Mouse (Mus musculus): ENCODE data around the gene Tsen54. TPM values are rescaled to one million over a fixed set of nuclear protein-coding genes. Genes with fewer than 3 reads are reported as not detected.

Gene Tsen54
- polyA plus RNA-seq, 1 experiment from 2014 or later, result 28.3 TPM

DNA sequence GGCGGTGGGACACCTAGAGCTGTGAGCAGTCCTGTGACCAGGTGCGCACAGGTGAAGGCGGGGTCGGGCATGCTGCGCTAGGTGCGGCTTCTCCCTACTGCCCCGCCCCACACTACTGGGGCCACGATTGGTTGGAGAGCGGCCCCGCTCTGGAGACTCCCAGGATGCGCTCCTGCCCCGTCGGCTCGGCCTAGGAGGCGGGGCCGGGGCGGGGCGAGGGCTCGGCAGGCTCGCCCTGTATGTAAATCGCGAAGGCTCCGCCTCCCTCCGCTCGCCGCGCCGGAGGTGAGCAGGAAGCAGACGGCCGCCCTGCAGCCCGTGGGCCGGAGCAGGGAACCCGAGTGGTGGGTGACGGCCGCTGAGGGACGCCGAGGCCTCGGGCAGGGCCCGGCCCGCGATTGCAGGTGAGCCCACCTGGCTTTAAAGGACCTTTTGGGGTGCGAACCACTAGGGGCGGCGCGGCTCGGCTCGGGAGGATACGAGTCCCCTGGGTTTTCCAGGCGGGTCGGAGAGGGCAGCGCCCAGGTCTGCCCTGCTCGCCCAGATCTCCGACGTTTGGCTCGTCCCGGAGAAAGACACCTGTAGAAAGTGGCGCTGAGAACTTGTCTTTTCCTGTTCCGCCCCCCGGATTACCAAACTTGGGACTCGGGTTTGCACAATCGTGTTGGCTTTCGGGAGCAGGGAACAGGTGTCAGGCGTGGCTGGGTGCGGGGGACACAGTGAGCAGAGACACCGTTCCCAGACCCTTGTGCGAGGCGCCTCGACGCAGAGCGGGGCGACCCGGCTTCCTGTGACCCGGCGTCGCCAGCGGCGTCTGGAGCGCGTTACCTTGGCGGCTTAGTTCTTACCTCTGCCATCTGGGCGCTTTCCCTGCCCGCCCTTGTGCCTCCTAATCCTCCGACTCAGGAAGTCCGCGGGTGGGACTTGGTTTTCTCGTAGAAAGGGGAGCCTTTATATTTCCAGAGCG lies 9.5 kb downstream of the Tsen54 start, which contains the start of gene Llgl2:
TSS of gene Llgl2 (plus strand) at position 276 of the 967 bp plus-strand sequence.
- H3K4me2 ChIP-seq (ENCODE audit: low read length), result peak within 1 kb of the TSS; percentile 97
- H3K4me1 ChIP-seq (replicated peaks; ENCODE audit: control insufficient read depth, insufficient read depth, low read length), result peaks cover 14% of the 10 kb centered on the region
- H3K27ac ChIP-seq (ENCODE audit: low read length), result no peak within 1 kb of the TSS
- H3K27me3 ChIP-seq (replicated peaks; ENCODE audit: control insufficient read depth, insufficient read depth, low read length), result peaks cover 31% of the 10 kb centered on the region
- ATAC-seq, result peak; percentile 95
- H3K36me3 ChIP-seq (ENCODE audit: control insufficient read depth, insufficient read depth), result peaks cover 11% of the 10 kb centered on the region
- under 1% methylated on average over 85 of the region's 87 CpGs for WGBS
- peak within 1 kb of the TSS; percentile 64 for H3K9ac ChIP-seq (replicated peaks; ENCODE audit: low read depth, low read length)
- H3K9me3 ChIP-seq (ENCODE audit: control insufficient read depth, low read length), result no peaks in the 10 kb centered on the region
- peak within 1 kb of the TSS; percentile 60 for H3K4me3 ChIP-seq (replicated peaks; ENCODE audit: low read length)

DNA sequence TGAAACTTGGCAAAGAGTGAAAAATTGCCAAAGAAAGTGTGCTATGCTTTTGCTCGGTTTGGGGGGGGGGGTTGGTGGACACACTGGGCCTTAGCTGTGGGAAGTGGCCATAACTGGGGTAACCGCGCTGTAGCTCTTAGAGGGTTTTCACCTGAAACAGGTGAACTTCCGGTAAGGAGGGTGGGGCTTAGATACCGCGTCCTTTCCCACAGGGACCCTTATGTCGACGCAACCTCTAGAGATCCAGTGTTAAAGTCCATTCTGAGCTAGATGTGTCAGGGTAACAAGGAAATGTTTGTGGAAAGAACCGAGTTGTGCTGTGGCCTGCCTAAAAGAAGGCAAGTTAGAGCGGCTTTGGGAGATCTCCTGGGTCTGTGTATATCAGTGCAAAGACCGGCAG lies 10.3 kb downstream of the Tsen54 start:
- ATAC-seq, result no peak
- peaks cover 34% of the 10 kb centered on the region for H3K27me3 ChIP-seq (replicated peaks; ENCODE audit: control insufficient read depth, insufficient read depth, low read length)

DNA sequence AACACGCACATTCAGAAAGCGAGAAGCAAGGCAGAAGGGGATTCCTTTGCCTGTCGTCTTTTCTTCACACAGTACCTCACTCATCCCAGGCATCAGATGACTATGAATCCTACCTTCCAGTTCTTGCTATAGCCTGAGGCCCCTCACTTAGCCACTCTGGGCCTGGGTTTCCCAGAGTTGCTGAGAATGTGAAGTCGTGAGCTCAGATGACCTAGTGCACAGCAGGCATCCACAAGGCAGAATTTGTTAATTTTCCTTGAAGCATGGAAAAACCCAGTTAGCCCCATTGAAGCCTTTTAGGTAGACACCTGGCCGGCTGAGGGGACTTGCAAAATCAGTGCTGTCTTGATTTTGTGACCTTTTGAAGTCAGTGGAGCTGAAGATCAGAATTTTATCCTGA lies 12.0 kb downstream of the Tsen54 start:
- no peak overlapping the region for H3K4me2 ChIP-seq (ENCODE audit: low read length)
- WGBS, result 47% methylated on average over 5 of the region's 5 CpGs
- ATAC-seq, result no peak
- peaks cover 14% of the 10 kb centered on the region for H3K4me1 ChIP-seq (replicated peaks; ENCODE audit: control insufficient read depth, insufficient read depth, low read length)
- no peak overlapping the region for H3K27ac ChIP-seq (ENCODE audit: low read length)
- no peaks in the 10 kb centered on the region for H3K9me3 ChIP-seq (ENCODE audit: control insufficient read depth, low read length)
- H3K36me3 ChIP-seq (ENCODE audit: control insufficient read depth, insufficient read depth), result peaks cover 5% of the 10 kb centered on the region; the same call in 1 of the 2 replicates
- H3K4me3 ChIP-seq (replicated peaks; ENCODE audit: low read length), result no peak overlapping the region
- H3K27me3 ChIP-seq (replicated peaks; ENCODE audit: control insufficient read depth, insufficient read depth, low read length), result peaks cover 42% of the 10 kb centered on the region
- H3K9ac ChIP-seq (replicated peaks; ENCODE audit: low read depth, low read length), result no peak overlapping the region

More for the DNA sequence above, 10.3 kb downstream of the Tsen54 start:
- Histone ChIP-seq H3K36me3 (ENCODE audit: control insufficient read depth, insufficient read depth) (peaks cover 11% of the 10 kb centered on the region), H3K9ac (replicated peaks; ENCODE audit: low read depth, low read length) (no peak overlapping the region), H3K27ac (ENCODE audit: low read length) (no peak overlapping the region), H3K4me2 (ENCODE audit: low read length) (peak overlapping the region; percentile 97), H3K4me1 (replicated peaks; ENCODE audit: control insufficient read depth, insufficient read depth, low read length) (peaks cover 14% of the 10 kb centered on the region), H3K9me3 (ENCODE audit: control insufficient read depth, low read length) (no peaks in the 10 kb centered on the region), H3K4me3 (replicated peaks; ENCODE audit: low read length) (no peak overlapping the region)
- whole genome bisulfite sequencing, result 16% methylated on average over 11 of the region's 11 CpGs

DNA sequence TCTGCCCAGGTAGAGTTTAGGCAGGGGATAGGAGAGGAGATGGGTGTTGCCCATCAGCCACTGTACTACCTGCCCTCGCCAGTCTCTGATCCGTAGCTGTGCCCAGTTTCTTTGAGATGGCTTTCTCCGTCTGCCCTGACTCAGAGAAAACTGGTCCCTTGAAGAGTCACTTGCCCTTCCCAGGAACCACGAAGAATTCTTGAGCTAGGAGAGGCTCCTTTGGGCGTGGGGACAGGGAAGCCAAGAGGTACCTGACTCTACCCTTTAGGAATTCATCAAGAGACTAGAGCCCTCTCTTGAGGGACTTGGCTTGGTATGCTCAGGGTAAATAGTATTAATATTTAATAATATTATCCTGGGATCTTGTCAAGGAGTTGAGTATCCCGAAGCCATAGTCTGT lies 13.1 kb downstream of the Tsen54 start:
- Histone ChIP-seq H3K9ac (replicated peaks; ENCODE audit: low read depth, low read length) (no peak overlapping the region), H3K36me3 (ENCODE audit: control insufficient read depth, insufficient read depth) (peaks cover 1% of the 10 kb centered on the region; the same call in 1 of the 2 replicates), H3K4me3 (replicated peaks; ENCODE audit: low read length) (no peak overlapping the region), H3K4me2 (ENCODE audit: low read length) (no peak overlapping the region), H3K9me3 (ENCODE audit: control insufficient read depth, low read length) (no peaks in the 10 kb centered on the region), H3K27me3 (replicated peaks; ENCODE audit: control insufficient read depth, insufficient read depth, low read length) (peaks cover 42% of the 10 kb centered on the region), H3K4me1 (replicated peaks; ENCODE audit: control insufficient read depth, insufficient read depth, low read length) (peaks cover 14% of the 10 kb centered on the region), H3K27ac (ENCODE audit: low read length) (no peak overlapping the region)
- no peak for ATAC-seq
- 82% methylated on average over 6 of the region's 6 CpGs for WGBS

DNA sequence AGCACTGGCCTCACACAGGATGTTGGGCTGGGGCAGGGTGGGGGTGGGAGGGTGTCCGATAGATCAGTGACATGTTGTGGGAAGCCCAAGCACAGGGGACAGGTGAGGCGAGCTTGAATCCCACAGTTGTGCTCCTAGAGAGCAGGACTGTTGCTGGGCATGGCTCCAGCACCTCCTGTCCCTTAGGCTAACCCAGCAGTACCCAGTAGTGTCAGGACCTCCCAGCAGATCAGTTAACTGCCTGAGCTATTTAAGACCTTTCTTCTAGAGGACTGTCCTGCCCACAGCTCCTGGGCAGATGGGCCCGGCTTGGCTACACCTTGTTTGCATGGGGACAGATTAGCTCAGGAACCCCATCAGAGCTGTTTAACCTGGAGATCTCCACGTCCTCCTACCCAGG lies 14.5 kb downstream of the Tsen54 start:
- H3K9me3 ChIP-seq (ENCODE audit: control insufficient read depth, low read length), result no peaks in the 10 kb centered on the region
- no peak overlapping the region for H3K27ac ChIP-seq (ENCODE audit: low read length)
- peaks cover 39% of the 10 kb centered on the region for H3K27me3 ChIP-seq (replicated peaks; ENCODE audit: control insufficient read depth, insufficient read depth, low read length)
- H3K4me2 ChIP-seq (ENCODE audit: low read length), result no peak overlapping the region
- no peaks in the 10 kb centered on the region for H3K36me3 ChIP-seq (ENCODE audit: control insufficient read depth, insufficient read depth)
- no peak overlapping the region for H3K9ac ChIP-seq (replicated peaks; ENCODE audit: low read depth, low read length)
- no peak overlapping the region for H3K4me3 ChIP-seq (replicated peaks; ENCODE audit: low read length)
- peaks cover 7% of the 10 kb centered on the region for H3K4me1 ChIP-seq (replicated peaks; ENCODE audit: control insufficient read depth, insufficient read depth, low read length)
- 69% methylated on average over 4 of the region's 4 CpGs for WGBS
- ATAC-seq, result no peak

DNA sequence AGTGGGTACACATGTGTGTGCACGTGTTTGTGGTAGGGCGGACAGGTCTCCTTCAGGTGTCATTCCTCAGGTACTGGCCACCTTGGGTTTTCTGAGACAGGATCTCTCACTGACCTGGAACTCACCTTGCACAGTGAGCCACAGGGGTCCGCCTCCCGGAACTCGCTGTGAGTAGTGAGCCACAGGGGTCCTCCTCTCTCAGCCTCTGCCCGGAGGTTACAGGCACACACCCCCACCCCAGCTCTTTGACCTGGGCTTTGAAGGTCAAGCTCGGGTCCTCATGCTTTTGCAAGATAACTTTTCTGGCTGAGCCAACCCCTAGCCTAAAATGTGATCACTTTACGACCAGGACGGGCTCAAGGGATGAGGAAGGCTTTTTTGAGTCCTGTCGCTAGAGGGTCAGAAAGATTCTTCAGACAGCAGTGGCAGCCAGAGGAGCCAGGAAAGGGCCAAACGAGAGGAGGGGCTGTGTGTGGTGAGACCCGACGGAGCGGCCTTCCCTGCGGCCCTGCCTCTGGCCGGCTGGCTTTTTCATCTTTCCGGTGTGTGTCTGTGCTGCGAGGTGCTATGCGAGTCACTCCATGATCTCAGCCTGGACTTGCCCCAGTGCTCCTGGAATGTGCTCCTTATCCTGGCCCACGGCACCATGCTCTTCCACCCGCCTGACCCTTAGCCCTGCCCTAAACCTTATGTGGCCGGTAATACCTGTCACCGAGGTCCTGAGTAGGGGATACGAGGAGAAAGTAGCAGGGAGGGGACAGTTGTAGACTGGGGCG lies 16.2 kb downstream of the Tsen54 start:
- Histone ChIP-seq H3K27me3 (replicated peaks; ENCODE audit: control insufficient read depth, insufficient read depth, low read length) (peaks cover 22% of the 10 kb centered on the region), H3K9ac (replicated peaks; ENCODE audit: low read depth, low read length) (no peak overlapping the region), H3K36me3 (ENCODE audit: control insufficient read depth, insufficient read depth) (no peaks in the 10 kb centered on the region), H3K9me3 (ENCODE audit: control insufficient read depth, low read length) (no peaks in the 10 kb centered on the region), H3K27ac (ENCODE audit: low read length) (no peak overlapping the region), H3K4me1 (replicated peaks; ENCODE audit: control insufficient read depth, insufficient read depth, low read length) (no peaks in the 10 kb centered on the region), H3K4me3 (replicated peaks; ENCODE audit: low read length) (no peak overlapping the region), H3K4me2 (ENCODE audit: low read length) (no peak overlapping the region)
- WGBS, result 29% methylated on average over 25 of the region's 25 CpGs
- ATAC-seq, result no peak

DNA sequence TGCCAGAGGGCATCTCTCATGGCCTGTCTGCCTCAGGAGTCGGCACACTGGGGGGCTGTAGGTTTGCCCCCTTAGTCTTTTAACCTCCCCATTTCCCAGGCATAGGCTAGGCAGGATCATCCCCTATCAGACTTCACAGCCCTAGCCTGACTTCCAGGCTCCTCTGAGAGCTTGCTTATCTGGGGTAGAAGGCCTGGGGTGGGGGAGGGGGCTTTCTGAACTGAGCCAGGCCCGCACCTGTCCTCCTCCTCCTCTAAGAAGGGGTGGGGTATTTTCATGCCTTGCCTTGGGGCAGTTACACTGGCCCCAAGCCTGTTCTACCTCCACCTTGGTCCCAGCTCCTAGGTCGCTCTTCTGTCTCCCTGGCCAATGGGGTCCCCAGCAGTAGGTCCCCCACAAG lies 17.0 kb downstream of the Tsen54 start:
- H3K4me3 ChIP-seq (replicated peaks; ENCODE audit: low read length), result no peak overlapping the region
- H3K9me3 ChIP-seq (ENCODE audit: control insufficient read depth, low read length), result no peaks in the 10 kb centered on the region
- no peak overlapping the region for H3K4me2 ChIP-seq (ENCODE audit: low read length)
- H3K27me3 ChIP-seq (replicated peaks; ENCODE audit: control insufficient read depth, insufficient read depth, low read length), result peaks cover 16% of the 10 kb centered on the region
- no peak overlapping the region for H3K27ac ChIP-seq (ENCODE audit: low read length)
- WGBS, result 69% methylated on average over 3 of the region's 3 CpGs
- no peaks in the 10 kb centered on the region for H3K4me1 ChIP-seq (replicated peaks; ENCODE audit: control insufficient read depth, insufficient read depth, low read length)
- no peaks in the 10 kb centered on the region for H3K36me3 ChIP-seq (ENCODE audit: control insufficient read depth, insufficient read depth)
- H3K9ac ChIP-seq (replicated peaks; ENCODE audit: low read depth, low read length), result no peak overlapping the region
- no peak for ATAC-seq

DNA sequence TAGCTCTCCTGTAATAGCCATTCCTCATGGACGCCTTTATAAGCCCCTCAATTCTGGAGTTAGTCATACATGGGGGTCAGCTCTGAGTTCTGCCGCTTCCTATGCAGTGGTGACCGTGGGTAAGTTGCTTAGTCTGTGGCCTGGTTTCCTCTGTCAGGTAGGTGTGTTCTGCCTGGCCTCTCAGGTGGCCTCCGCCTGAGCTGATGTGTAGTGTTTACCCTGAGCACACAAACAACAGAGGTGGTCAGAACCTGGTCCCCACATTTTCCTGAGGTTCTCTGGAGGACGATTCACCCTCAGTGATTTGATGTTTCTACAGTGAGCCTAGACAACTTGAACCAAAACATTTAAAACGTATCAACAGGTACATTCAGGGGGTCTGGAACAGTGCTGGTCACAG lies 17.5 kb downstream of the Tsen54 start:
- Histone ChIP-seq H3K4me1 (replicated peaks; ENCODE audit: control insufficient read depth, insufficient read depth, low read length) (no peaks in the 10 kb centered on the region), H3K36me3 (ENCODE audit: control insufficient read depth, insufficient read depth) (no peaks in the 10 kb centered on the region), H3K27ac (ENCODE audit: low read length) (no peak overlapping the region), H3K27me3 (replicated peaks; ENCODE audit: control insufficient read depth, insufficient read depth, low read length) (peaks cover 11% of the 10 kb centered on the region), H3K4me3 (replicated peaks; ENCODE audit: low read length) (no peak overlapping the region), H3K4me2 (ENCODE audit: low read length) (no peak overlapping the region), H3K9me3 (ENCODE audit: control insufficient read depth, low read length) (no peaks in the 10 kb centered on the region), H3K9ac (replicated peaks; ENCODE audit: low read depth, low read length) (no peak overlapping the region)
- whole genome bisulfite sequencing, result 73% methylated on average over 6 of the region's 6 CpGs
- ATAC-seq, result no peak

DNA sequence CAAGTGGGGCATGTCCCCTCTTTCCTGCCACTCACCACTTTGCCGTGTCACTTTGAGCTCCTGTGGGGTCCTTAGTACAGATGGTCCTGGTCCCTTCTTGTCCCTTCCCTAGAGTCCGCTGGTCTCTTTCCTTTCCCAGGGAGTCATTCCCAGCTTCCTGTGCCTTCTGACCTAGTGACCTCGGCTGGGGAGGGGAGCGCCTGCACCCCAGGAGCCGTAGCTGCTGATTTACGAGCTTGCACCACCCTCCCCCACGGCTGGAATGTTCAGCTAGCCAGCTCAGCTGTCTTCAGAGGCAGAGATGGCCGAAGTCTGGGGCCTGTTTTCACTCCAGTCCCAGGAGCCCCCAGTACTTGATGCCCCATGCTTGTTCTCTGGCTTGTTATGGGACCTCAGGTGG lies 18.0 kb downstream of the Tsen54 start:
- peaks cover 11% of the 10 kb centered on the region for H3K27me3 ChIP-seq (replicated peaks; ENCODE audit: control insufficient read depth, insufficient read depth, low read length)
- H3K9ac ChIP-seq (replicated peaks; ENCODE audit: low read depth, low read length), result no peak overlapping the region
- H3K4me3 ChIP-seq (replicated peaks; ENCODE audit: low read length), result no peak overlapping the region
- WGBS, result 20% methylated on average over 8 of the region's 8 CpGs
- H3K27ac ChIP-seq (ENCODE audit: low read length), result no peak overlapping the region
- H3K4me2 ChIP-seq (ENCODE audit: low read length), result no peak overlapping the region
- no peak for ATAC-seq
- H3K36me3 ChIP-seq (ENCODE audit: control insufficient read depth, insufficient read depth), result no peaks in the 10 kb centered on the region
- no peaks in the 10 kb centered on the region for H3K9me3 ChIP-seq (ENCODE audit: control insufficient read depth, low read length)
- H3K4me1 ChIP-seq (replicated peaks; ENCODE audit: control insufficient read depth, insufficient read depth, low read length), result no peaks in the 10 kb centered on the region

All from forebrain, embryonic 16.5 days (tissue).